8 mouse cellular contexts compared by ENCODE assay signal in the genomic region with DNA sequence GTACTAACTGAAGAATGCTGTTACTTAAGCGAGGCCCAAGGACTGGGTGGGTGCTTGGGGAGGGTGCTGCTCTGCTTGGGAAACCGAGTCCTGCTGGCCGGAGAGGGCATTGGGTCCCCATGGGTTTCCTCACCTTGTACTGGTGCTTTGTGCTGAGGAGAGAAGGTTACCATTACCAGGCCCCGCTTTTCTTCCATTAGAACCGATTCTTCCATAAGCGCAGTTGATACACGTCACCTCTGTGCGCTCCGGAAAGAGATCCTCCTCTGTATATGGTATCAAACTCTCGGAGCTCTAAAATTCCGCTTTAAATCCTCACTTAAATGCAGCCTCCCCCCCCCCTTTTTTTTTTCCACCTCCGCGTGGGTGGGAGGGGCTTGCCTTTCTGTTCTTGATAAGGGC. TPM values are rescaled to one million over a fixed set of nuclear protein-coding genes. Genes with fewer than 3 reads are reported as not detected.
DNase-seq lines count a peak whose midpoint lies in the region; ATAC-seq and TF ChIP-seq lines count a peak whose summit lies in the region.

No protein-coding gene starts in this region.

- peaks cover 21% of the 10 kb centered on the region for H3K36me3 ChIP-seq in liver, embryonic 11.5 days (ENCODE audit: control insufficient read depth, insufficient read depth, low read length)

- H3K9ac ChIP-seq in liver, embryonic 11.5 days (ENCODE audit: low read depth, low read length), result peak overlapping the region; percentile 97

- H3K9me3 ChIP-seq in liver, embryonic 11.5 days (ENCODE audit: control insufficient read depth, low read length), result no peaks in the 10 kb centered on the region

- H3K27ac ChIP-seq in gastrocnemius, adult 2 months, result peak overlapping the region; percentile 98
- peak overlapping the region; percentile 99 for H3K27ac ChIP-seq in liver, embryonic 11.5 days (ENCODE audit: low read depth, low read length)

- peak overlapping the region; percentile 72 for H3K4me2 ChIP-seq in liver, embryonic 11.5 days

- peaks cover 24% of the 10 kb centered on the region for H3K4me1 ChIP-seq in liver, embryonic 11.5 days (replicated peaks; ENCODE audit: control insufficient read depth, insufficient read depth, low read length)

- intact Hi-C loops in gastrocnemius, adult 2 months (cut with DNase I), result loop anchor here (5.0 kb wide), 1 partner anchor 49 kb away; a partner anchor contains a TSS

- peak overlapping the region; percentile 85 for H3K4me3 ChIP-seq in gastrocnemius, adult 2 months
- H3K4me3 ChIP-seq in liver, embryonic 11.5 days (ENCODE audit: low read depth, low read length), result peak overlapping the region; percentile 95

- no peak for DNase-seq in gastrocnemius, adult 2 months
- DNase-seq in gastrocnemius, postnatal 4 days (ENCODE audit: low spot score in 2 of 2), result no peak
- peak; percentile 89 for DNase-seq in 416B (ENCODE audit: low read depth)
- DNase-seq in c-Kit-positive CD71-positive TER-119-positive erythroid progenitor cells, embryonic 14.5 days (ENCODE audit: low spot score), result peak; percentile 57
- no peak for DNase-seq in liver, embryonic 11.5 days (ENCODE audit: low spot score)
- peak; percentile 44 to 55 for DNase-seq in right cerebral cortex, adult 2 months (ENCODE audit: low spot score in 2 of 2)
- DNase-seq in thymus, postnatal 14 days, result no peak

- WGBS in liver, embryonic 11.5 days, result 0% methylated on average over 13 of the region's 13 CpGs

- H3K27me3 ChIP-seq in liver, embryonic 11.5 days (replicated peaks; ENCODE audit: control insufficient read depth, insufficient read depth, low read length), result no peaks in the 10 kb centered on the region

- peak; percentile 10 to 36; a peak in 3 of 4 replicates for ATAC-seq in hematopoietic stem cell, adult 5-6 weeks (replicated peaks in 1 of 2; ENCODE audit: insufficient read depth in 1 of 2, low FRiP score in 2 of 2, low TSS enrichment in 1 of 2, low read depth in 1 of 2, poor library complexity in 2 of 2, severe bottlenecking in 2 of 2)
- peak; percentile 16 for ATAC-seq in liver, embryonic 11.5 days (replicated peaks; ENCODE audit: low FRiP score)

- TF ChIP-seq CTCF in gastrocnemius, adult 2 months (IDR thresholded peaks at IDR 0.05), result no peak

RNA-seq across cellular contexts. Expression of a gene that starts 1.3 kb away (rescaled TPM):
- total RNA-seq in gastrocnemius, adult 2 months (2021), result 10 to 100 TPM; 53.3 to 58.9 TPM
- 100 to 1,000 TPM; 109 to 123 TPM for total RNA-seq in gastrocnemius, postnatal 4 days (2021)
- total RNA-seq in hematopoietic stem cell, adult 5-6 weeks (2017), result 144 and 193 TPM in 2 replicates
- 106 and 116 TPM in 2 replicates for polyA plus RNA-seq in liver, embryonic 11.5 days (2014; fragmentation: Nextera tagmentation; extraction: Ambion mirVana)

RNA-seq across cellular contexts. Expression of a gene that starts 10.4 kb away (rescaled TPM):
- total RNA-seq in gastrocnemius, adult 2 months (2021), result 10 to 100 TPM; 75.4 to 80.6 TPM
- 10 to 100 TPM; 93.1 to 96.0 TPM for total RNA-seq in gastrocnemius, postnatal 4 days (2021)
- 150 and 153 TPM in 2 replicates for total RNA-seq in hematopoietic stem cell, adult 5-6 weeks (2017)
- polyA plus RNA-seq in liver, embryonic 11.5 days (2014; fragmentation: Nextera tagmentation; extraction: Ambion mirVana), result 120 and 122 TPM in 2 replicates

RNA-seq across cellular contexts. Expression of a gene that starts 27.5 kb away (rescaled TPM):
- 100 to 1,000 TPM; 124 TPM for total RNA-seq in gastrocnemius, adult 2 months (2021)
- 100 to 1,000 TPM; 107 to 126 TPM for total RNA-seq in gastrocnemius, postnatal 4 days (2021)
- total RNA-seq in hematopoietic stem cell, adult 5-6 weeks (2017), result 73.6 and 74.6 TPM in 2 replicates
- polyA plus RNA-seq in liver, embryonic 11.5 days (2014; fragmentation: Nextera tagmentation; extraction: Ambion mirVana), result 57.5 and 66.8 TPM in 2 replicates

RNA-seq across cellular contexts. Expression of a gene that starts 38.4 kb away (rescaled TPM):
- 100 to 1,000 TPM; 104 to 171 TPM for total RNA-seq in gastrocnemius, adult 2 months (2021)
- total RNA-seq in gastrocnemius, postnatal 4 days (2021), result 100 to 1,000 TPM; 180 to 191 TPM
- total RNA-seq in hematopoietic stem cell, adult 5-6 weeks (2017), result 1.8 and 6.4 TPM in 2 replicates
- 14.8 and 18.7 TPM in 2 replicates for polyA plus RNA-seq in liver, embryonic 11.5 days (2014; fragmentation: Nextera tagmentation; extraction: Ambion mirVana)

RNA-seq across cellular contexts. Expression of a gene that starts 42.2 kb away (rescaled TPM):
- 10 to 100 TPM; 59.7 to 67.4 TPM for total RNA-seq in gastrocnemius, adult 2 months (2021)
- total RNA-seq in gastrocnemius, postnatal 4 days (2021), result 10 to 100 TPM; 78.6 to 92.9 TPM
- 320 and 384 TPM in 2 replicates for total RNA-seq in hematopoietic stem cell, adult 5-6 weeks (2017)
- 285 and 298 TPM in 2 replicates for polyA plus RNA-seq in liver, embryonic 11.5 days (2014; fragmentation: Nextera tagmentation; extraction: Ambion mirVana)

Comparison
In these comparisons a context has a peak if more than half of its experiments do, and no peak if none do; other contexts are left out.
1. DNase-seq: peak in 416B (single experiment), c-Kit-positive CD71-positive TER-119-positive erythroid progenitor cells, embryonic 14.5 days (single experiment) and right cerebral cortex, adult 2 months (2 of 2); none in gastrocnemius, adult 2 months (single experiment), gastrocnemius, postnatal 4 days (0 of 2), liver, embryonic 11.5 days (single experiment) and thymus, postnatal 14 days (single experiment).